Mouse (Mus musculus) kidney, postnatal 0 days (tissue): Measurements from ENCODE around the gene Cox20. TPM values are rescaled to one million over a fixed set of nuclear protein-coding genes. Genes with fewer than 3 reads are reported as not detected.

Source experiments
- ATAC-seq: fragments of 200-750 bp; cut with Nextera tagmentation; replicated peaks from 2 replicates; pipeline ENCODE4 v1.8.0; 2017; ENCODE audit warnings: low read depth, moderate number of reproducible peaks, moderate TSS enrichment, moderate library complexity; ENCODE audit not compliant: low FRiP score
- DNase-seq: peaks from one replicate; pipeline ENCODE4 v3.0.0-alpha.2; 2016; ENCODE audit warnings: low spot score
- H3K27ac ChIP-seq: fragments of 300-500 bp; sonication (generic); 2 replicates; pipeline ENCODE4 v1.5.1; 2014; ENCODE audit warnings: mild to moderate bottlenecking
- H3K27me3 ChIP-seq: fragments of 300-500 bp; sonication (generic); 2 replicates; pipeline ENCODE4 v1.6.1; 2014; ENCODE audit warnings: low read length, mixed read lengths; ENCODE audit not compliant: insufficient read depth
- H3K36me3 ChIP-seq: fragments of 300-500 bp; sonication (generic); 2 replicates; pipeline ENCODE4 v1.6.1; 2014; ENCODE audit warnings: low read length, mixed read lengths; ENCODE audit not compliant: insufficient read depth
- H3K4me1 ChIP-seq: fragments of 300-500 bp; sonication (generic); replicated peaks from 2 replicates; pipeline ENCODE4 v1.6.1; 2014; ENCODE audit warnings: antibody characterized with exemption, low read length, mixed read lengths; ENCODE audit not compliant: insufficient read depth
- H3K4me2 ChIP-seq: fragments of 300-500 bp; sonication (generic); 2 replicates; pipeline ENCODE4 v1.6.1; 2014; ENCODE audit warnings: mild to moderate bottlenecking, low read length, moderate library complexity, mixed read lengths
- H3K4me3 ChIP-seq: fragments of 300-500 bp; sonication (generic); replicated peaks from 2 replicates; pipeline ENCODE4 v1.5.1; 2014; ENCODE audit warnings: low read depth, low read length
- H3K9ac ChIP-seq: fragments of 300-500 bp; sonication (generic); 2 replicates; pipeline ENCODE4 v1.6.1; 2014; ENCODE audit warnings: low read depth, low read length
- H3K9me3 ChIP-seq: fragments of 300-500 bp; sonication (generic); replicated peaks from 2 replicates; pipeline ENCODE4 v1.6.1; 2016; ENCODE audit warnings: low read length, inconsistent platforms, mixed read lengths
- CTCF ChIP-seq: IDR thresholded peaks from 2 replicates; pipeline ENCODE4 v1.5.1; 2016; ENCODE audit warnings: antibody characterized with exemption, low read depth, mild to moderate bottlenecking, moderate library complexity
- WGBS: fragments of 180-500 bp; shearing (Covaris S2); extraction: QIAGEN DNeasy Blood & Tissue Kit; methylation state at CpG from one replicate; pipeline ENCODE4 v1.1.7; 2014; 5-methylcytosine and 5-hydroxymethylcytosine counted together
- polyA plus RNA-seq: library from polyadenylated mRNA; unstranded; fragments of >200 nt; fragmentation: Nextera tagmentation; extraction: Ambion mirVana; gene quantifications from 2 replicates; pipeline ENCODE4 v1.2.1, GENCODE M21; 2015

The Cox20 gene
- polyA plus RNA-seq, 1 experiment from 2014 or later: 225 TPM

GRCm38 (mm10) chr1:178350792-178351191 is 31.9 kb downstream of the Cox20 start:
- 97% methylated on average over 2 of the region's 2 CpGs for WGBS

GRCm38 (mm10) chr1:178351643-178352042 is 32.7 kb downstream of the Cox20 start:
- Histone ChIP-seq H3K4me3 (no peak overlapping the region), H3K36me3 (no peaks in the 10 kb centered on the region), H3K4me1 (no peaks in the 10 kb centered on the region), H3K4me2 (no peak overlapping the region), H3K9me3 (no peaks in the 10 kb centered on the region), H3K9ac (no peak overlapping the region), H3K27me3 (no peaks in the 10 kb centered on the region), H3K27ac (no peak overlapping the region)
- no peak for ATAC-seq
- peak; percentile 47 for TF ChIP-seq CTCF
- DNase-seq: no peak

More at GRCm38 (mm10) chr1:178350792-178351191, 31.9 kb downstream of the Cox20 start:
- Histone ChIP-seq H3K27ac (no peak overlapping the region), H3K27me3 (no peaks in the 10 kb centered on the region), H3K36me3 (no peaks in the 10 kb centered on the region), H3K9ac (no peak overlapping the region), H3K9me3 (no peaks in the 10 kb centered on the region), H3K4me1 (no peaks in the 10 kb centered on the region), H3K4me3 (no peak overlapping the region), H3K4me2 (no peak overlapping the region)
- DNase-seq (no peak), ATAC-seq (no peak)
- no peak for TF ChIP-seq CTCF

GRCm38 (mm10) chr1:178354576-178354975 is 35.6 kb downstream of the Cox20 start:
- WGBS: 54% methylated on average over 3 of the region's 3 CpGs
- Histone ChIP-seq H3K9me3 (no peaks in the 10 kb centered on the region), H3K4me2 (no peak overlapping the region), H3K4me1 (no peaks in the 10 kb centered on the region), H3K27me3 (no peaks in the 10 kb centered on the region), H3K36me3 (no peaks in the 10 kb centered on the region), H3K27ac (no peak overlapping the region), H3K9ac (no peak overlapping the region), H3K4me3 (no peak overlapping the region)
- no peak for TF ChIP-seq CTCF
- DNase-seq (no peak), ATAC-seq (no peak)

- Histone ChIP-seq H3K4me1 (no peaks in the 10 kb centered on the region), H3K9me3 (no peaks in the 10 kb centered on the region), H3K4me3 (no peak overlapping the region), H3K27ac (no peak overlapping the region), H3K36me3 (no peaks in the 10 kb centered on the region), H3K4me2 (no peak overlapping the region), H3K9ac (no peak overlapping the region), H3K27me3 (no peaks in the 10 kb centered on the region)
- WGBS: 55% methylated on average over 12 of the region's 12 CpGs
- no peak for TF ChIP-seq CTCF
- ATAC-seq (no peak), DNase-seq (no peak)
Measured at GRCm38 (mm10) chr1:178357776-178358710, 39.1 kb downstream of the Cox20 start.

GRCm38 (mm10) chr1:178360264-178360663 is 41.3 kb downstream of the Cox20 start:
- Histone ChIP-seq H3K36me3 (no peaks in the 10 kb centered on the region), H3K27me3 (no peaks in the 10 kb centered on the region), H3K27ac (no peak overlapping the region), H3K9me3 (no peaks in the 10 kb centered on the region), H3K4me3 (no peak overlapping the region), H3K9ac (no peak overlapping the region), H3K4me2 (no peak overlapping the region), H3K4me1 (no peaks in the 10 kb centered on the region)
- TF ChIP-seq CTCF: no peak
- DNase-seq: no peak
- WGBS: 67% methylated on average over 11 of the region's 11 CpGs
- ATAC-seq: no peak

GRCm38 (mm10) chr1:178360702-178361101 is 41.8 kb downstream of the Cox20 start:
- peak; percentile 31; the same call in 1 of the 2 replicates for TF ChIP-seq CTCF
- 82% methylated on average over 2 of the region's 2 CpGs for WGBS
- Histone ChIP-seq H3K4me1 (no peaks in the 10 kb centered on the region), H3K4me2 (no peak overlapping the region), H3K4me3 (no peak overlapping the region), H3K9ac (no peak overlapping the region), H3K27ac (no peak overlapping the region), H3K9me3 (no peaks in the 10 kb centered on the region), H3K27me3 (no peaks in the 10 kb centered on the region), H3K36me3 (no peaks in the 10 kb centered on the region)
- ATAC-seq (no peak), DNase-seq (no peak)
